Mouse (Mus musculus) bone marrow macrophage, adult 2 months (primary cell): Measurements from ENCODE around the gene Acoxl.

Experiments
- CTCF ChIP-seq: IDR thresholded peaks from 2 replicates; pipeline ENCODE4 v1.5.1; 2012; ENCODE audit warnings: low read depth, mild to moderate bottlenecking, low read length, moderate library complexity
- POLR2A ChIP-seq: IDR thresholded peaks from 2 replicates; pipeline ENCODE4 v1.6.1; 2012; ENCODE audit warnings: mild to moderate bottlenecking, low read depth, low read length, borderline replicate concordance

- no peak for TF ChIP-seq POLR2A
- no peak for TF ChIP-seq CTCF
These were observed 330.8 kb downstream of the Acoxl start for GRCm38 (mm10) chr2:128169486-128169885.
